Mouse (Mus musculus): Measurements from ENCODE around the gene Ube2cbp. TPM values are rescaled to one million over a fixed set of nuclear protein-coding genes. Genes with fewer than 3 reads are reported as not detected.

The Ube2cbp gene
- total and polyA plus RNA-seq, 3 experiments: 3.3 to 6.4 (median 5.5) TPM

GRCm38 (mm10) chr9:86324772-86325171 lies 140.0 kb downstream of the Ube2cbp start:
- no peak for TF ChIP-seq SIN3A (IDR thresholded peaks at IDR 0.05; ENCODE audit: low read length)
- TF ChIP-seq ETS1 (conservative IDR thresholded peaks at IDR 0.05; ENCODE audit: low read depth, low read length): no peak
- TF ChIP-seq E2F4 (IDR thresholded peaks at IDR 0.05; ENCODE audit: insufficient replicate concordance, low read depth, low read length): no peak
- TF ChIP-seq USF2 (conservative IDR thresholded peaks at IDR 0.05; ENCODE audit: low read depth, low read length): no peak
- no peak for TF ChIP-seq MAFK (IDR thresholded peaks at IDR 0.05; ENCODE audit: insufficient replicate concordance, low read length)
- no peak for TF ChIP-seq UBTF (IDR thresholded peaks at IDR 0.05; ENCODE audit: low read depth, low read length)
- no peak for TF ChIP-seq TBP (conservative IDR thresholded peaks at IDR 0.05; ENCODE audit: low read depth, low read length)
- TF ChIP-seq IRF4 (IDR thresholded peaks at IDR 0.05; ENCODE audit: low read depth, low read length): no peak
- no peak for TF ChIP-seq MAX (IDR thresholded peaks at IDR 0.05; ENCODE audit: low read length)
- H3K27ac ChIP-seq (ENCODE audit: insufficient read depth, low read depth): no peak overlapping the region
- H3K4me1 ChIP-seq (ENCODE audit: control insufficient read depth in 1 of 2, insufficient read depth in 2 of 2): peaks cover 0 to 40% of the 10 kb centered on the region in 2 experiments; a peak in 2 of 4 replicates
- in situ Hi-C loops (cut with MboI; ENCODE audit: low pct_ligation_motif_present, low pct_unique_long_range_greater_than_20kb, low sequenced_read_pairs): no loop called here
- H3K4me3 ChIP-seq (replicated peaks in 1 of 3; ENCODE audit: low read depth in 2 of 3, low read length in 2 of 3, poor library complexity in 1 of 3): no peak overlapping the region
- H3K9ac ChIP-seq (ENCODE audit: insufficient read depth, low read depth): no peak overlapping the region
- no peaks in the 10 kb centered on the region for H3K79me2 ChIP-seq (replicated peaks; ENCODE audit: control insufficient read depth, extremely low read depth, insufficient read depth, poor library complexity, severe bottlenecking)
- H3K36me3 ChIP-seq (replicated peaks in 1 of 2; ENCODE audit: control insufficient read depth in 1 of 2, insufficient read depth in 1 of 2, low read length in 1 of 2): no peaks in the 10 kb centered on the region
- H3K4me2 ChIP-seq (ENCODE audit: insufficient read depth, low read depth, poor library complexity, severe bottlenecking): no peak overlapping the region
- dilution Hi-C loops (cut with MboI; ENCODE audit: extremely low pct_ligation_motif_present, extremely low pct_unique_long_range_greater_than_20kb, low sequenced_read_pairs): no loop called here
- H3K9me3 ChIP-seq (replicated peaks; ENCODE audit: low read length): no peaks in the 10 kb centered on the region
- no peaks in the 10 kb centered on the region for H3K27me3 ChIP-seq (replicated peaks)
- no peak for DNase-seq (ENCODE audit: extremely low read depth)

GRCm38 (mm10) chr9:86319516-86320140 lies 145.1 kb downstream of the Ube2cbp start:
- H3K36me3 ChIP-seq (replicated peaks in 1 of 2; ENCODE audit: control insufficient read depth in 1 of 2, insufficient read depth in 1 of 2, low read length in 1 of 2): no peaks in the 10 kb centered on the region
- no peaks in the 10 kb centered on the region for H3K27me3 ChIP-seq (replicated peaks)
- no peaks in the 10 kb centered on the region for H3K79me2 ChIP-seq (replicated peaks; ENCODE audit: control insufficient read depth, extremely low read depth, insufficient read depth, poor library complexity, severe bottlenecking)
- H3K4me1 ChIP-seq (ENCODE audit: control insufficient read depth in 1 of 2, insufficient read depth in 2 of 2): peaks cover 0 to 18% of the 10 kb centered on the region in 2 experiments; a peak in 3 of 4 replicates
- no peak overlapping the region for H3K27ac ChIP-seq (ENCODE audit: insufficient read depth, low read depth)
- no peak overlapping the region for H3K4me2 ChIP-seq (ENCODE audit: insufficient read depth, low read depth, poor library complexity, severe bottlenecking)
- DNase-seq (ENCODE audit: extremely low read depth): no peak
- no peak overlapping the region for H3K4me3 ChIP-seq (replicated peaks in 1 of 3; ENCODE audit: low read depth in 2 of 3, low read length in 2 of 3, poor library complexity in 1 of 3)
- TF ChIP-seq RAD21 (IDR thresholded peaks at IDR 0.05; ENCODE audit: low read depth, low read length) (no peak), SMC3 (IDR thresholded peaks at IDR 0.05; ENCODE audit: low read depth, low read length) (no peak), JUN (IDR thresholded peaks at IDR 0.05; ENCODE audit: insufficient read depth, low read depth, low read length) (no peak), TBP (conservative IDR thresholded peaks at IDR 0.05; ENCODE audit: low read depth, low read length) (no peak), MXI1 (IDR thresholded peaks at IDR 0.05; ENCODE audit: low read depth, low read length) (no peak), MAX (IDR thresholded peaks at IDR 0.05; ENCODE audit: low read length) (no peak), EP300 (IDR thresholded peaks at IDR 0.05; ENCODE audit: low read length) (no peak), ZKSCAN1 (IDR thresholded peaks at IDR 0.05; ENCODE audit: borderline replicate concordance, low read depth, low read length) (no peak), E2F4 (IDR thresholded peaks at IDR 0.05; ENCODE audit: insufficient replicate concordance, low read depth, low read length) (no peak), MAZ (IDR thresholded peaks at IDR 0.05; ENCODE audit: low read depth, low read length) (no peak), TCF12 (IDR thresholded peaks at IDR 0.05; ENCODE audit: low read depth, low read length) (no peak), PAX5 (IDR thresholded peaks at IDR 0.05; ENCODE audit: low read length) (no peak), HCFC1 (IDR thresholded peaks at IDR 0.05; ENCODE audit: low read depth, low read length) (no peak), ELF1 (IDR thresholded peaks at IDR 0.05; ENCODE audit: low read depth, low read length) (no peak), CTCF (conservative IDR thresholded peaks at IDR 0.05 in 1 of 2, IDR thresholded peaks at IDR 0.05 in 1 of 2; ENCODE audit: low read depth in 2 of 2, low read length in 2 of 2) (no peak), JUND (conservative IDR thresholded peaks at IDR 0.05; ENCODE audit: low read depth, low read length) (no peak), NRF1 (IDR thresholded peaks at IDR 0.05; ENCODE audit: low read depth, low read length) (no peak)
- H3K9ac ChIP-seq (ENCODE audit: insufficient read depth, low read depth): no peak overlapping the region
- dilution Hi-C loops (cut with MboI; ENCODE audit: extremely low pct_ligation_motif_present, extremely low pct_unique_long_range_greater_than_20kb, low sequenced_read_pairs) (no loop called here), in situ Hi-C loops (cut with MboI; ENCODE audit: low pct_ligation_motif_present, low pct_unique_long_range_greater_than_20kb, low sequenced_read_pairs) (no loop called here)
- H3K9me3 ChIP-seq (replicated peaks; ENCODE audit: low read length): no peaks in the 10 kb centered on the region

Data from CH12.LX (cell line).